Mouse (Mus musculus) heart, embryonic 12.5 days (tissue): ENCODE results near the gene Itga2. TPM values are rescaled to one million over a fixed set of nuclear protein-coding genes. Genes with fewer than 3 reads are reported as not detected.

Source experiments
- ATAC-seq: fragments of 200-750 bp; cut with Nextera tagmentation; 2 replicates; pipeline ENCODE4 v1.8.0; 2017; ENCODE audit warnings: moderate TSS enrichment, moderate library complexity; ENCODE audit not compliant: insufficient number of reproducible peaks, low FRiP score
- H3K27ac ChIP-seq: fragments of 300-500 bp; sonication (generic); 2 replicates; pipeline ENCODE4 v1.5.1; 2016; ENCODE audit warnings: mild to moderate bottlenecking, moderate library complexity; ENCODE audit not compliant: poor library complexity, severe bottlenecking
- H3K27me3 ChIP-seq: fragments of 300-500 bp; sonication (generic); replicated peaks from 2 replicates; pipeline ENCODE4 v1.6.1; 2016; ENCODE audit warnings: mild to moderate bottlenecking, moderate library complexity
- H3K36me3 ChIP-seq: fragments of 300-500 bp; sonication (generic); 2 replicates; pipeline ENCODE4 v1.6.1; 2016; ENCODE audit warnings: mild to moderate bottlenecking, moderate library complexity
- H3K4me1 ChIP-seq: fragments of 300-500 bp; sonication (generic); replicated peaks from 2 replicates; pipeline ENCODE4 v1.6.1; 2016; ENCODE audit warnings: mild to moderate bottlenecking
- H3K4me2 ChIP-seq: fragments of 300-500 bp; sonication (generic); 2 replicates; pipeline ENCODE4 v1.6.1; 2016; ENCODE audit warnings: mild to moderate bottlenecking, moderate library complexity
- H3K4me3 ChIP-seq: fragments of 300-500 bp; sonication (generic); 2 replicates; pipeline ENCODE4 v1.5.1; 2016; ENCODE audit warnings: mild to moderate bottlenecking
- H3K9ac ChIP-seq: fragments of 300-500 bp; sonication (generic); 2 replicates; pipeline ENCODE4 v1.6.1; 2016; ENCODE audit warnings: mild to moderate bottlenecking, moderate library complexity
- H3K9me3 ChIP-seq: fragments of 300-500 bp; sonication (generic); replicated peaks from 2 replicates; pipeline ENCODE4 v1.6.1; 2016; ENCODE audit warnings: mild to moderate bottlenecking, moderate library complexity
- WGBS: fragments of 180-500 bp; shearing (Covaris S2); methylation state at CpG from one replicate; pipeline ENCODE4 v1.1.7; 2016; 5-methylcytosine and 5-hydroxymethylcytosine counted together
- polyA plus RNA-seq: library from polyadenylated mRNA; unstranded; fragments of >200 nt; fragmentation: Nextera tagmentation; extraction: Ambion mirVana; gene quantifications from 2 replicates; pipeline ENCODE4 v1.2.1, GENCODE M21; 2016

The Itga2 gene
- polyA plus RNA-seq: 2.6 and 3.1 TPM in 2 replicates

- peak within 1 kb of the TSS; percentile 70 for H3K9ac ChIP-seq
- ATAC-seq: peak; percentile 84
- peak within 1 kb of the TSS; percentile 57 for H3K4me3 ChIP-seq
- peak within 1 kb of the TSS; percentile 79 for H3K4me2 ChIP-seq
- WGBS: 1% methylated on average over 28 of the region's 28 CpGs
- H3K9me3 ChIP-seq: no peaks in the 10 kb centered on the region
- H3K36me3 ChIP-seq: no peaks in the 10 kb centered on the region
- H3K4me1 ChIP-seq: peaks cover 13% of the 10 kb centered on the region
- H3K27ac ChIP-seq: no peak within 1 kb of the TSS
- no peaks in the 10 kb centered on the region for H3K27me3 ChIP-seq
Measured at GRCm38 (mm10) chr13:114931775-114932294, at the start of gene Itga2. TSS of gene Itga2 (minus strand) at chr13:114932100.

GRCm38 (mm10) chr13:114980831-114981419 lies 49.0 kb upstream of the Itga2 start:
- WGBS: 41% methylated on average over 10 of the region's 10 CpGs
- no peak for ATAC-seq
- no peaks in the 10 kb centered on the region for H3K27me3 ChIP-seq

GRCm38 (mm10) chr13:114974484-114975042 lies 42.7 kb upstream of the Itga2 start:
- Histone ChIP-seq H3K36me3 (peaks cover 32% of the 10 kb centered on the region), H3K27ac (no peak overlapping the region), H3K4me1 (no peaks in the 10 kb centered on the region), H3K27me3 (no peaks in the 10 kb centered on the region), H3K4me3 (no peak overlapping the region), H3K9ac (no peak overlapping the region), H3K4me2 (no peak overlapping the region), H3K9me3 (no peaks in the 10 kb centered on the region)
- ATAC-seq: no peak
- WGBS: 77% methylated on average over 6 of the region's 6 CpGs

More at GRCm38 (mm10) chr13:114980831-114981419, 49.0 kb upstream of the Itga2 start:
- Histone ChIP-seq H3K36me3 (peaks cover 45% of the 10 kb centered on the region), H3K27ac (no peak overlapping the region), H3K4me3 (no peak overlapping the region), H3K4me2 (no peak overlapping the region), H3K4me1 (no peaks in the 10 kb centered on the region), H3K9me3 (no peaks in the 10 kb centered on the region), H3K9ac (no peak overlapping the region)

- no peak overlapping the region for H3K4me3 ChIP-seq
- H3K36me3 ChIP-seq: peaks cover 48% of the 10 kb centered on the region
- no peak overlapping the region for H3K27ac ChIP-seq
- no peak for ATAC-seq
- H3K9ac ChIP-seq: no peak overlapping the region
- no peaks in the 10 kb centered on the region for H3K27me3 ChIP-seq
- WGBS: 72% methylated on average over 3 of the region's 3 CpGs
- H3K4me2 ChIP-seq: no peak overlapping the region
- H3K9me3 ChIP-seq: no peaks in the 10 kb centered on the region
- no peaks in the 10 kb centered on the region for H3K4me1 ChIP-seq
Measured at GRCm38 (mm10) chr13:114971905-114972304, 40.0 kb upstream of the Itga2 start.

GRCm38 (mm10) chr13:114964233-114964632 lies 32.3 kb upstream of the Itga2 start:
- H3K4me1 ChIP-seq: no peaks in the 10 kb centered on the region
- 42% methylated on average over 2 of the region's 2 CpGs for WGBS
- H3K36me3 ChIP-seq: peaks cover 47% of the 10 kb centered on the region
- H3K27me3 ChIP-seq: no peaks in the 10 kb centered on the region
- H3K27ac ChIP-seq: no peak overlapping the region
- peak; percentile 55; the same call in 1 of the 2 replicates for ATAC-seq
- no peak overlapping the region for H3K9ac ChIP-seq
- H3K4me3 ChIP-seq: no peak overlapping the region
- H3K9me3 ChIP-seq: no peaks in the 10 kb centered on the region
- no peak overlapping the region for H3K4me2 ChIP-seq

- no peaks in the 10 kb centered on the region for H3K27me3 ChIP-seq
- no peak overlapping the region for H3K27ac ChIP-seq
- no peak overlapping the region for H3K4me2 ChIP-seq
- H3K4me3 ChIP-seq: no peak overlapping the region
- H3K9ac ChIP-seq: no peak overlapping the region
- no peaks in the 10 kb centered on the region for H3K4me1 ChIP-seq
- peaks cover 28% of the 10 kb centered on the region for H3K36me3 ChIP-seq
- H3K9me3 ChIP-seq: no peaks in the 10 kb centered on the region
- no peak for ATAC-seq
Measured at GRCm38 (mm10) chr13:114954516-114954915, 22.6 kb upstream of the Itga2 start.

- H3K27ac ChIP-seq: no peak overlapping the region
- H3K4me1 ChIP-seq: peaks cover 13% of the 10 kb centered on the region
- no peaks in the 10 kb centered on the region for H3K36me3 ChIP-seq
- 62% methylated on average over 7 of the region's 7 CpGs for WGBS
- H3K9ac ChIP-seq: no peak overlapping the region
- H3K27me3 ChIP-seq: no peaks in the 10 kb centered on the region
- H3K4me3 ChIP-seq: no peak overlapping the region
- H3K9me3 ChIP-seq: no peaks in the 10 kb centered on the region
- no peak for ATAC-seq
- no peak overlapping the region for H3K4me2 ChIP-seq
Measured at GRCm38 (mm10) chr13:114933541-114933940, 1.6 kb upstream of the Itga2 start.

GRCm38 (mm10) chr13:114930996-114931649 lies 777 bp downstream of the Itga2 start:
- H3K4me2 ChIP-seq: peak overlapping the region; percentile 79
- peak overlapping the region; percentile 57 for H3K4me3 ChIP-seq
- H3K4me1 ChIP-seq: peaks cover 13% of the 10 kb centered on the region
- H3K27ac ChIP-seq: no peak overlapping the region
- 0 out of 2 replicates have a peak, but pooled peaks have one; percentile 30 for ATAC-seq
- H3K9me3 ChIP-seq: no peaks in the 10 kb centered on the region
- no peaks in the 10 kb centered on the region for H3K27me3 ChIP-seq
- under 1% methylated on average over 10 of the region's 10 CpGs for WGBS
- no peaks in the 10 kb centered on the region for H3K36me3 ChIP-seq
- H3K9ac ChIP-seq: peak overlapping the region; percentile 70

- no peak for ATAC-seq
- H3K4me1 ChIP-seq: peaks cover 10% of the 10 kb centered on the region; the same call in 1 of the 2 replicates
- 67% methylated on average over 1 of the region's 1 CpGs for WGBS
- 0 out of 2 replicates have a peak, but pooled peaks cover 3% of the 10 kb centered on the region for H3K36me3 ChIP-seq
- no peak overlapping the region for H3K9ac ChIP-seq
- H3K4me2 ChIP-seq: no peak overlapping the region
- H3K4me3 ChIP-seq: no peak overlapping the region
- H3K27ac ChIP-seq: no peak overlapping the region
- H3K27me3 ChIP-seq: no peaks in the 10 kb centered on the region
- H3K9me3 ChIP-seq: 0 out of 2 replicates have a peak, but pooled peaks cover 3% of the 10 kb centered on the region
Measured at GRCm38 (mm10) chr13:114924785-114925184, 7.1 kb downstream of the Itga2 start.

GRCm38 (mm10) chr13:114923331-114923730 lies 8.6 kb downstream of the Itga2 start:
- WGBS: 40% methylated on average over 9 of the region's 9 CpGs
- H3K4me2 ChIP-seq: peak overlapping the region; percentile 36
- 0 out of 2 replicates have a peak, but pooled peaks have one; percentile 55 for ATAC-seq

GRCm38 (mm10) chr13:114915767-114916166 lies 16.1 kb downstream of the Itga2 start:
- H3K27me3 ChIP-seq: no peaks in the 10 kb centered on the region
- WGBS: 68% methylated on average over 5 of the region's 5 CpGs
- H3K9ac ChIP-seq: no peak overlapping the region
- peaks cover 7% of the 10 kb centered on the region for H3K4me1 ChIP-seq
- no peak for ATAC-seq
- no peak overlapping the region for H3K4me2 ChIP-seq
- 0 out of 2 replicates have a peak, but pooled peaks cover 3% of the 10 kb centered on the region for H3K36me3 ChIP-seq
- H3K27ac ChIP-seq: no peak overlapping the region
- peaks cover 3% of the 10 kb centered on the region; the same call in 1 of the 2 replicates for H3K9me3 ChIP-seq
- H3K4me3 ChIP-seq: no peak overlapping the region

More at GRCm38 (mm10) chr13:114923331-114923730, 8.6 kb downstream of the Itga2 start:
- H3K27me3 ChIP-seq: no peaks in the 10 kb centered on the region
- no peak overlapping the region for H3K9ac ChIP-seq
- no peak overlapping the region for H3K27ac ChIP-seq
- H3K4me3 ChIP-seq: no peak overlapping the region
- peaks cover 3% of the 10 kb centered on the region; the same call in 1 of the 2 replicates for H3K9me3 ChIP-seq
- 0 out of 2 replicates have a peak, but pooled peaks cover 3% of the 10 kb centered on the region for H3K36me3 ChIP-seq
- peaks cover 11% of the 10 kb centered on the region for H3K4me1 ChIP-seq
